8 mouse cellular contexts compared by ENCODE assay signal in genomic region chr2:156719549-156720312, GRCm38 (mm10). TPM values are rescaled to one million over a fixed set of nuclear protein-coding genes. Genes with fewer than 3 reads are reported as not detected.
DNase-seq lines count a peak whose midpoint lies in the region; ATAC-seq lines count a peak whose summit lies in the region.

No protein-coding gene starts in this region.

- peak overlapping the region; percentile 56 for H3K4me2 ChIP-seq in limb, embryonic 11.5 days (ENCODE audit: low read depth, severe bottlenecking)

- 0 out of 2 replicates have a peak overlapping the region, but pooled peaks have one; percentile 1 for H3K27ac ChIP-seq in limb, embryonic 11.5 days (replicated peaks; ENCODE audit: low read depth, low read length)

- peak overlapping the region; percentile 54 for H3K4me3 ChIP-seq in limb, embryonic 11.5 days (ENCODE audit: low read depth, low read length)

- H3K9ac ChIP-seq in limb, embryonic 11.5 days (ENCODE audit: low read length): peak overlapping the region; percentile 94

- H3K27me3 ChIP-seq in limb, embryonic 11.5 days (ENCODE audit: control insufficient read depth, insufficient read depth, low read length): no peaks in the 10 kb centered on the region
- H3K27me3 ChIP-seq in splenic B cell, adult 2 months (ENCODE audit: control insufficient read depth, insufficient read depth, low read length, poor library complexity, severe bottlenecking): no peaks in the 10 kb centered on the region

- no peaks in the 10 kb centered on the region for H3K36me3 ChIP-seq in limb, embryonic 11.5 days (ENCODE audit: control insufficient read depth, insufficient read depth, low read length)
- H3K36me3 ChIP-seq in splenic B cell, adult 2 months (ENCODE audit: control insufficient read depth, insufficient read depth, low read length, poor library complexity, severe bottlenecking): no peaks in the 10 kb centered on the region

- H3K4me1 ChIP-seq in limb, embryonic 11.5 days (ENCODE audit: control insufficient read depth, insufficient read depth, low read length): peaks cover 21% of the 10 kb centered on the region

- peak; percentile 24 for DNase-seq in adrenal gland, postnatal 14 days
- DNase-seq in adrenal gland, postnatal 10 days: no peak
- peak; percentile 14 to 21 for DNase-seq in spleen, postnatal 36 days (ENCODE audit: low spot score in 2 of 2)
- DNase-seq in spleen, adult 18-20 months: no peak
- no peak for DNase-seq in limb, embryonic 11.5 days (ENCODE audit: low spot score)
- peak; percentile 65 for DNase-seq in splenic B cell, adult 2 months (ENCODE audit: low read depth, low spot score)
- DNase-seq in right cerebral cortex, adult 18-20 months: no peak

- H3K9me3 ChIP-seq in limb, embryonic 11.5 days (ENCODE audit: control insufficient read depth, low read length): no peaks in the 10 kb centered on the region

- 89% methylated on average over 8 of the region's 8 CpGs for WGBS in limb, embryonic 11.5 days

- ATAC-seq in limb, embryonic 11.5 days (ENCODE audit: insufficient number of reproducible peaks, low FRiP score, low TSS enrichment, low read depth): no peak
- ATAC-seq in frontal cortex, adult (ENCODE audit: low TSS enrichment): no peak

RNA-seq across cellular contexts. Expression of gene Myl9, which starts 55.5 kb away (rescaled TPM):
- 54.6 and 70.5 TPM in 2 replicates for total RNA-seq in adrenal gland, postnatal 14 days (2021)
- total RNA-seq in adrenal gland, postnatal 10 days (2021): 10 to 100 TPM; 67.9 to 90.2 TPM
- polyA plus RNA-seq in limb, embryonic 11.5 days (2014; fragmentation: Nextera tagmentation; extraction: Ambion mirVana): 82.0 and 83.8 TPM in 2 replicates

Comparison
In these comparisons a context has a peak if more than half of its experiments do, and no peak if none do; other contexts are left out.
1. DNase-seq: peak in adrenal gland, postnatal 14 days (single experiment), spleen, postnatal 36 days (2 of 2) and splenic B cell, adult 2 months (single experiment); none in adrenal gland, postnatal 10 days (single experiment), spleen, adult 18-20 months (0 of 2), limb, embryonic 11.5 days (single experiment) and right cerebral cortex, adult 18-20 months (single experiment).